In the genomic region with DNA sequence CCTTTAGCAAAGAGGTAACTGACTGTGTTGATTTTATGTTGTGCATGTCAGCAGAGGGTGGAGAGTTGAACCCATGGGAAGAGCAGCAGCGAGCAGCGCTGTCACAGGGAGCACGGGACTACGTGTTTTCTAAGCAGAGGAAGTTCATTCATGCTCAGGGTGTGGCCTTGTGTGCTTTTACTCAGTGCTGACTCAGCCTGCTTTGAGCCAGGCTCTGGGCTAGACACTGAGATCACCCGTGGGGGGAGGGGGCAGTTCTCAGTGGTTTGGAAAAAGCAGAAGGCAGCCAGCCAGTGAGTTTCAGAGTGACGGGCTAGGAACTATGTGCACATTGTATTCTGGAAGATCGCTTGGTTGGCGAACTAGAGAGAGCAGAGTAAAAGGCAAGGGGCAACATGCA, we compare ENCODE assay signal across 8 mouse cellular contexts.
DNase-seq lines count a peak whose midpoint lies in the region; ATAC-seq and TF ChIP-seq lines count a peak whose summit lies in the region.

No protein-coding gene starts in this region.

- H3K4me2 ChIP-seq in midbrain, postnatal 0 days (ENCODE audit: low read depth, low read length, poor library complexity, severe bottlenecking) = no peak overlapping the region
- no peak overlapping the region for H3K4me2 ChIP-seq in midbrain, embryonic 11.5 days

- no peaks in the 10 kb centered on the region for H3K9me3 ChIP-seq in midbrain, postnatal 0 days (ENCODE audit: low read length)
- H3K9me3 ChIP-seq in midbrain, embryonic 11.5 days (ENCODE audit: control insufficient read depth, low read length) = no peaks in the 10 kb centered on the region

- no peak for ATAC-seq in midbrain, postnatal 0 days (ENCODE audit: low FRiP score)
- no peak for ATAC-seq in midbrain, embryonic 11.5 days (ENCODE audit: low FRiP score)

- no peaks in the 10 kb centered on the region for H3K36me3 ChIP-seq in midbrain, postnatal 0 days (ENCODE audit: insufficient read depth, low read length)
- H3K36me3 ChIP-seq in midbrain, embryonic 11.5 days (ENCODE audit: control insufficient read depth, insufficient read depth, low read length) = no peaks in the 10 kb centered on the region
- no peaks in the 10 kb centered on the region for H3K36me3 ChIP-seq in splenic B cell, adult 2 months (ENCODE audit: control insufficient read depth, insufficient read depth, low read length, poor library complexity, severe bottlenecking)

- H3K27ac ChIP-seq in midbrain, postnatal 0 days (ENCODE audit: low read depth, low read length) = no peak overlapping the region
- H3K27ac ChIP-seq in midbrain, embryonic 11.5 days (ENCODE audit: low read depth, low read length) = no peak overlapping the region

- H3K4me3 ChIP-seq in midbrain, postnatal 0 days (ENCODE audit: low read depth, low read length) = no peak overlapping the region
- H3K4me3 ChIP-seq in midbrain, embryonic 11.5 days (ENCODE audit: low read depth, low read length) = no peak overlapping the region

- WGBS in midbrain, postnatal 0 days = 81% methylated on average over 8 of the region's 8 CpGs
- WGBS in midbrain, embryonic 11.5 days = 81% methylated on average over 8 of the region's 8 CpGs

- no peak for TF ChIP-seq CTCF in midbrain, postnatal 0 days (IDR thresholded peaks at IDR 0.05)

- DNase-seq in midbrain, postnatal 0 days (ENCODE audit: low spot score) = peak; percentile 35
- no peak for DNase-seq in midbrain, embryonic 11.5 days (ENCODE audit: low spot score, missing footprints)
- DNase-seq in c-Kit-positive CD71-positive TER-119-positive erythroid progenitor cells, embryonic 14.5 days (ENCODE audit: low spot score) = peak; percentile 4
- peak; percentile 77 to 82 for DNase-seq in heart, postnatal 10 days
- peak; percentile 96 for DNase-seq in layer of hippocampus, adult 9-11 months
- peak; percentile 74 for DNase-seq in lung, postnatal 14 days
- DNase-seq in splenic B cell, adult 2 months (ENCODE audit: low read depth, low spot score) = peak; percentile 49
- no peak for DNase-seq in embryo, embryonic 9.5 days (ENCODE audit: extremely low spot score)

- peaks cover 17% of the 10 kb centered on the region for H3K4me1 ChIP-seq in midbrain, postnatal 0 days (ENCODE audit: insufficient read depth, low read length)
- peaks cover 23% of the 10 kb centered on the region for H3K4me1 ChIP-seq in midbrain, embryonic 11.5 days (ENCODE audit: control insufficient read depth, insufficient read depth, low read length)

- no peaks in the 10 kb centered on the region for H3K27me3 ChIP-seq in midbrain, postnatal 0 days (ENCODE audit: insufficient read depth, low read length)
- H3K27me3 ChIP-seq in midbrain, embryonic 11.5 days (ENCODE audit: control insufficient read depth, insufficient read depth, low read length) = no peaks in the 10 kb centered on the region
- H3K27me3 ChIP-seq in splenic B cell, adult 2 months (ENCODE audit: control insufficient read depth, insufficient read depth, low read length, poor library complexity, severe bottlenecking) = no peaks in the 10 kb centered on the region

- intact Hi-C loops in heart, postnatal 10 days (cut with DNase I) = no loop called here

- H3K9ac ChIP-seq in midbrain, postnatal 0 days (replicated peaks; ENCODE audit: low read length, poor library complexity, severe bottlenecking) = no peak overlapping the region
- no peak overlapping the region for H3K9ac ChIP-seq in midbrain, embryonic 11.5 days (ENCODE audit: low read length)

Comparison
In these comparisons a context has a peak if more than half of its experiments do, and no peak if none do; other contexts are left out.
1. DNase-seq: peak in midbrain, postnatal 0 days (single experiment), c-Kit-positive CD71-positive TER-119-positive erythroid progenitor cells, embryonic 14.5 days (single experiment), heart, postnatal 10 days (2 of 2), layer of hippocampus, adult 9-11 months (single experiment), lung, postnatal 14 days (single experiment) and splenic B cell, adult 2 months (single experiment); none in midbrain, embryonic 11.5 days (single experiment) and embryo, embryonic 9.5 days (single experiment).